7 mouse cellular contexts compared by ENCODE assay signal in genomic region chr10:67126859-67127758, GRCm38 (mm10). TPM values are rescaled to one million over a fixed set of nuclear protein-coding genes. Genes with fewer than 3 reads are reported as not detected.
DNase-seq lines count a peak whose midpoint lies in the region; ATAC-seq and TF ChIP-seq lines count a peak whose summit lies in the region.

No protein-coding gene starts in this region.

- intact Hi-C loops in heart, adult 2 months (cut with DNase I): loop anchor here (2.0 to 5.0 kb wide), 4 partner anchors 35 to 215 kb away; no protein-coding TSS in a partner anchor

- WGBS in heart, adult 2 months: under 1% methylated on average over 109 of the region's 115 CpGs
- WGBS in kidney, postnatal 0 days: under 1% methylated on average over 113 of the region's 115 CpGs

- H3K4me1 ChIP-seq in heart, adult 2 months (ENCODE audit: control insufficient read depth, insufficient read depth, low read length): peaks cover 13% of the 10 kb centered on the region
- H3K4me1 ChIP-seq in kidney, postnatal 0 days (replicated peaks; ENCODE audit: insufficient read depth, low read length): peaks cover 3% of the 10 kb centered on the region; the same call in 1 of the 2 replicates
- peaks cover 57% of the 10 kb centered on the region for H3K4me1 ChIP-seq in megakaryocyte, embryonic 14.5 days

- peaks cover 19% of the 10 kb centered on the region for H3K36me3 ChIP-seq in heart, adult 2 months (ENCODE audit: control insufficient read depth, insufficient read depth, low read length)
- H3K36me3 ChIP-seq in kidney, postnatal 0 days (ENCODE audit: insufficient read depth, low read length): no peaks in the 10 kb centered on the region
- no peaks in the 10 kb centered on the region for H3K36me3 ChIP-seq in megakaryocyte, embryonic 14.5 days (replicated peaks; ENCODE audit: low read length)

- ATAC-seq in kidney, postnatal 0 days (replicated peaks; ENCODE audit: low FRiP score, low read depth): peak; percentile 82

- H3K9me3 ChIP-seq in kidney, postnatal 0 days (replicated peaks; ENCODE audit: low read length): no peaks in the 10 kb centered on the region
- H3K9me3 ChIP-seq in megakaryocyte, embryonic 14.5 days: no peaks in the 10 kb centered on the region

- peaks cover 3% of the 10 kb centered on the region for H3K79me2 ChIP-seq in heart, adult 2 months (replicated peaks; ENCODE audit: control insufficient read depth, insufficient read depth, low read length)

- H3K4me2 ChIP-seq in kidney, postnatal 0 days (ENCODE audit: low read length): peak overlapping the region; percentile 92

- H3K27me3 ChIP-seq in heart, adult 2 months (ENCODE audit: control insufficient read depth, insufficient read depth, low read length): no peaks in the 10 kb centered on the region
- no peaks in the 10 kb centered on the region for H3K27me3 ChIP-seq in kidney, postnatal 0 days (ENCODE audit: insufficient read depth, low read length)
- H3K27me3 ChIP-seq in megakaryocyte, embryonic 14.5 days (replicated peaks): peaks cover 9% of the 10 kb centered on the region

- TF ChIP-seq CTCF in heart, adult 2 months (IDR thresholded peaks at IDR 0.05): no peak; the same call in 1 of the 2 replicates
- TF ChIP-seq CTCF in kidney, postnatal 0 days (IDR thresholded peaks at IDR 0.05; ENCODE audit: low read depth): no peak

- H3K9ac ChIP-seq in heart, adult 2 months (ENCODE audit: low read depth, low read length): peak overlapping the region; percentile 96
- H3K9ac ChIP-seq in kidney, postnatal 0 days (ENCODE audit: low read depth, low read length): peak overlapping the region; percentile 81

- no peak for TF ChIP-seq POLR2A in heart, adult 2 months (IDR thresholded peaks at IDR 0.05; ENCODE audit: insufficient read depth, low read depth, low read length)

- peak overlapping the region; percentile 69 for H3K4me3 ChIP-seq in heart, adult 2 months
- H3K4me3 ChIP-seq in kidney, postnatal 0 days (replicated peaks; ENCODE audit: low read depth, low read length): peak overlapping the region; percentile 88
- peak overlapping the region; percentile 94 for H3K4me3 ChIP-seq in megakaryocyte, embryonic 14.5 days (replicated peaks)

- no peak for TF ChIP-seq EP300 in heart, adult 2 months (IDR thresholded peaks at IDR 0.05; ENCODE audit: insufficient read depth, low read depth, low read length)

- H3K27ac ChIP-seq in heart, adult 2 months: peak overlapping the region; percentile 77
- peak overlapping the region; percentile 88 for H3K27ac ChIP-seq in kidney, postnatal 0 days

- DNase-seq in A20 (ENCODE audit: low read depth, low spot score): peak; percentile 63
- peak; percentile 60 for DNase-seq in CD4-positive helper T cell, adult 2 months (ENCODE audit: low read depth, low spot score)
- peak; percentile 65 for DNase-seq in cerebellum, postnatal 25 days
- peak; percentile 69 to 75 for DNase-seq in heart, adult 2 months
- peak; percentile 64 for DNase-seq in kidney, postnatal 0 days (ENCODE audit: low spot score)
- DNase-seq in spleen, adult 12 weeks (ENCODE audit: low spot score): peak; percentile 10

RNA-seq across cellular contexts. Expression of gene Reep3, which starts 30.4 kb away (rescaled TPM):
- total RNA-seq in heart, adult 2 months (2021): 10 to 100 TPM; 19.7 to 20.2 TPM
- polyA plus RNA-seq in heart, adult 2 months (2012; rRNA removed): 14.9 and 27.7 TPM in 2 replicates
- polyA plus RNA-seq in kidney, postnatal 0 days (2015; fragmentation: Nextera tagmentation; extraction: Ambion mirVana): 44.7 and 50.9 TPM in 2 replicates
- polyA plus RNA-seq in megakaryocyte, embryonic 14.5 days (2012; ENCODE audit: insufficient read depth, low replicate concordance): 0.62 and 0.97 TPM in 2 replicates

RNA-seq across cellular contexts. Expression of gene Jmjd1c, which starts 31.2 kb away (rescaled TPM):
- total RNA-seq in heart, adult 2 months (2021): 10 to 100 TPM; 34.5 to 36.8 TPM
- polyA plus RNA-seq in heart, adult 2 months (2012; rRNA removed): 8.5 and 14.7 TPM in 2 replicates
- 35.2 and 40.8 TPM in 2 replicates for polyA plus RNA-seq in kidney, postnatal 0 days (2015; fragmentation: Nextera tagmentation; extraction: Ambion mirVana)
- polyA plus RNA-seq in megakaryocyte, embryonic 14.5 days (2012; ENCODE audit: insufficient read depth, low replicate concordance): 0.47 and 4.9 TPM in 2 replicates

Comparison
In these comparisons a context has a peak if more than half of its experiments do, and no peak if none do; other contexts are left out.
1. Peak in every context shown above with its lines: DNase-seq, ATAC-seq, H3K4me3 ChIP-seq and H3K27ac ChIP-seq.
2. DNase-seq: peak in every context shown above with its lines; median percentile 72 in heart, adult 2 months; 65 in cerebellum, postnatal 25 days; 64 in kidney, postnatal 0 days; 63 in A20; 60 in CD4-positive helper T cell, adult 2 months; 10 in spleen, adult 12 weeks.